Mouse (Mus musculus) left cerebral cortex, postnatal 14 days (tissue): ENCODE data around the gene Sh3pxd2b. TPM values are rescaled to one million over a fixed set of nuclear protein-coding genes. Genes with fewer than 3 reads are reported as not detected.

ENCODE experiments used
- DNase-seq, 2 experiments: peaks; one replicate each; pipeline ENCODE4 v3.0.0; 2021 to 2022; ENCODE audit warnings: low spot score in 2 of 2, mixed read lengths in 1 of 2
- intact Hi-C: fragments of 180-260 bp; cut with DNase I; formaldehyde crosslinking; loops from one replicate; pipeline ENCODE4 v1.15.1; 2025
- total RNA-seq, 2 experiments: library from RNA; stranded (reverse); gene quantifications; 2 replicates each; pipeline ENCODE4 v1.2.3; 2021

The Sh3pxd2b gene
- total RNA-seq, 2 experiments from 2014 or later: 20.7 to 23.2 TPM

GRCm38 (mm10) chr11:32365498-32365897 is 17.9 kb downstream of the Sh3pxd2b start:
- DNase-seq: no peak
- intact Hi-C loops: no loop called here

- DNase-seq: no peak
- intact Hi-C loops: no loop called here
Observed at GRCm38 (mm10) chr11:32367056-32367455, 19.4 kb downstream of the Sh3pxd2b start.

GRCm38 (mm10) chr11:32368986-32369385 is 21.4 kb downstream of the Sh3pxd2b start:
- no peak for DNase-seq
- intact Hi-C loops: no loop called here

- intact Hi-C loops: no loop called here
- no peak for DNase-seq
Observed at GRCm38 (mm10) chr11:32370881-32371280, 23.3 kb downstream of the Sh3pxd2b start.

- intact Hi-C loops: no loop called here
- no peak for DNase-seq
Observed at GRCm38 (mm10) chr11:32373266-32374026, 25.8 kb downstream of the Sh3pxd2b start.

- intact Hi-C loops: no loop called here
- no peak for DNase-seq
Observed at GRCm38 (mm10) chr11:32374027-32374589, 26.5 kb downstream of the Sh3pxd2b start.

- no peak for DNase-seq
- intact Hi-C loops: no loop called here
Observed at GRCm38 (mm10) chr11:32375104-32375535, 27.5 kb downstream of the Sh3pxd2b start.

- intact Hi-C loops: no loop called here
- DNase-seq: no peak
Observed at GRCm38 (mm10) chr11:32376086-32376485, 28.5 kb downstream of the Sh3pxd2b start.

- no peak for DNase-seq
- intact Hi-C loops: no loop called here
Observed at GRCm38 (mm10) chr11:32379910-32380309, 32.3 kb downstream of the Sh3pxd2b start.

- intact Hi-C loops: no loop called here
- peak; percentile 37 to 39 for DNase-seq
Observed at GRCm38 (mm10) chr11:32383341-32384134, 35.9 kb downstream of the Sh3pxd2b start.

GRCm38 (mm10) chr11:32384135-32384801 is 36.6 kb downstream of the Sh3pxd2b start:
- intact Hi-C loops: no loop called here

GRCm38 (mm10) chr11:32386043-32386442 is 38.4 kb downstream of the Sh3pxd2b start:
- no peak for DNase-seq
- intact Hi-C loops: no loop called here

More at GRCm38 (mm10) chr11:32384135-32384801, 36.6 kb downstream of the Sh3pxd2b start:
- no peak for DNase-seq

- intact Hi-C loops: no loop called here
- DNase-seq: no peak
Observed at GRCm38 (mm10) chr11:32388064-32388463, 40.4 kb downstream of the Sh3pxd2b start.

GRCm38 (mm10) chr11:32393095-32393494 is 45.5 kb downstream of the Sh3pxd2b start:
- intact Hi-C loops: no loop called here
- DNase-seq: no peak

GRCm38 (mm10) chr11:32395791-32396190 is 48.2 kb downstream of the Sh3pxd2b start:
- DNase-seq: no peak
- intact Hi-C loops: no loop called here

GRCm38 (mm10) chr11:32398446-32398845 is 50.8 kb downstream of the Sh3pxd2b start:
- DNase-seq: no peak
- intact Hi-C loops: no loop called here

GRCm38 (mm10) chr11:32399261-32399660 is 51.6 kb downstream of the Sh3pxd2b start:
- intact Hi-C loops: no loop called here
- no peak for DNase-seq

- intact Hi-C loops: no loop called here
- DNase-seq: peak; percentile 82 to 90
Observed at GRCm38 (mm10) chr11:32402712-32403111, 55.1 kb downstream of the Sh3pxd2b start.

GRCm38 (mm10) chr11:32404708-32405107 is 57.1 kb downstream of the Sh3pxd2b start:
- intact Hi-C loops: loop anchor here (5.0 kb wide), 1 partner anchor 57 kb away; the partner anchor contains the start of gene Sh3pxd2b
- DNase-seq: no peak

GRCm38 (mm10) chr11:32407863-32408262 is 60.2 kb downstream of the Sh3pxd2b start:
- no peak for DNase-seq
- intact Hi-C loops: loop anchor here (5.0 kb wide), 1 partner anchor 61 kb away; the partner anchor contains the start of gene Sh3pxd2b
